Mouse (Mus musculus) gastrocnemius, postnatal 10 days (tissue): ENCODE measurements around the gene Ahrr. TPM values are rescaled to one million over a fixed set of nuclear protein-coding genes. Genes with fewer than 3 reads are reported as not detected.

Source experiments
- DNase-seq: peaks from one replicate; pipeline ENCODE4 v3.0.0; 2021; ENCODE audit warnings: mixed read lengths
- long read RNA-seq, 2 experiments: library from polyadenylated mRNA; stranded (forward); transcript quantifications; one replicate each; pipeline ENCODE4 v2.0.0; 2021
- total RNA-seq, 2 experiments: library from RNA; stranded (reverse); gene quantifications; 2 replicates each; pipeline ENCODE4 v1.2.3; 2021

Ahrr gene
- total RNA-seq, result under 1 TPM; 0.09 to 0.16 TPM
- long read RNA-seq, experiment 1, result 0 reads
- long read RNA-seq, experiment 2, result 0 reads

GRCm38 (mm10) chr13:74292167-74292566, at the start of gene Ahrr:
Gene Ahrr, minus strand, starts transcription at chr13:74292331.
- DNase-seq, result peak; percentile 44

- DNase-seq, result peak; percentile 14
These were observed 48.9 kb upstream of the Ahrr start for GRCm38 (mm10) chr13:74341036-74341435.

- no peak for DNase-seq
These were observed 37.2 kb upstream of the Ahrr start for GRCm38 (mm10) chr13:74329321-74329720.

GRCm38 (mm10) chr13:74317170-74317849, 25.2 kb upstream of the Ahrr start, which contains the start of gene Pdcd6:
Gene Pdcd6, minus strand, starts transcription at chr13:74317580.
- DNase-seq, result peak; percentile 85

- no peak for DNase-seq
These were observed 24.6 kb upstream of the Ahrr start for GRCm38 (mm10) chr13:74316789-74317169.

GRCm38 (mm10) chr13:74316386-74316785, 24.3 kb upstream of the Ahrr start:
- DNase-seq, result no peak

- DNase-seq, result no peak
These were observed 22.5 kb upstream of the Ahrr start for GRCm38 (mm10) chr13:74314616-74315015.

- no peak for DNase-seq
These were observed 13.6 kb upstream of the Ahrr start for GRCm38 (mm10) chr13:74305780-74306179.

- no peak for DNase-seq
These were observed 13.2 kb upstream of the Ahrr start for GRCm38 (mm10) chr13:74305380-74305779.

- no peak for DNase-seq
These were observed 10.2 kb upstream of the Ahrr start for GRCm38 (mm10) chr13:74302050-74303037.

- DNase-seq, result no peak
These were observed 9.5 kb upstream of the Ahrr start for GRCm38 (mm10) chr13:74301607-74301984.

GRCm38 (mm10) chr13:74300925-74301606, 8.9 kb upstream of the Ahrr start:
- DNase-seq, result peak; percentile 71

GRCm38 (mm10) chr13:74296376-74296775, 4.2 kb upstream of the Ahrr start:
- DNase-seq, result no peak

- no peak for DNase-seq
These were observed 2.5 kb downstream of the Ahrr start for GRCm38 (mm10) chr13:74289646-74290045.

- DNase-seq, result no peak
These were observed 9.8 kb downstream of the Ahrr start for GRCm38 (mm10) chr13:74282299-74282698.

GRCm38 (mm10) chr13:74275726-74276125, 16.4 kb downstream of the Ahrr start:
- no peak for DNase-seq

GRCm38 (mm10) chr13:74260231-74260992, 31.7 kb downstream of the Ahrr start:
- peak; percentile 35 for DNase-seq

- DNase-seq, result peak; percentile 55
These were observed 32.5 kb downstream of the Ahrr start for GRCm38 (mm10) chr13:74259460-74260230.

GRCm38 (mm10) chr13:74246494-74246893, 45.6 kb downstream of the Ahrr start:
- DNase-seq, result peak; percentile 20

GRCm38 (mm10) chr13:74245899-74246231, 46.3 kb downstream of the Ahrr start:
- no peak for DNase-seq
